Mouse (Mus musculus): ENCODE data around the gene Camkk2. TPM values are rescaled to one million over a fixed set of nuclear protein-coding genes. Genes with fewer than 3 reads are reported as not detected.
A peak's percentile ranks its signal among the peaks of the same experiment; 100 is the strongest.

The Camkk2 gene
- total RNA-seq, 2 experiments from 2014 or later: 104 to 109 TPM

DNA sequence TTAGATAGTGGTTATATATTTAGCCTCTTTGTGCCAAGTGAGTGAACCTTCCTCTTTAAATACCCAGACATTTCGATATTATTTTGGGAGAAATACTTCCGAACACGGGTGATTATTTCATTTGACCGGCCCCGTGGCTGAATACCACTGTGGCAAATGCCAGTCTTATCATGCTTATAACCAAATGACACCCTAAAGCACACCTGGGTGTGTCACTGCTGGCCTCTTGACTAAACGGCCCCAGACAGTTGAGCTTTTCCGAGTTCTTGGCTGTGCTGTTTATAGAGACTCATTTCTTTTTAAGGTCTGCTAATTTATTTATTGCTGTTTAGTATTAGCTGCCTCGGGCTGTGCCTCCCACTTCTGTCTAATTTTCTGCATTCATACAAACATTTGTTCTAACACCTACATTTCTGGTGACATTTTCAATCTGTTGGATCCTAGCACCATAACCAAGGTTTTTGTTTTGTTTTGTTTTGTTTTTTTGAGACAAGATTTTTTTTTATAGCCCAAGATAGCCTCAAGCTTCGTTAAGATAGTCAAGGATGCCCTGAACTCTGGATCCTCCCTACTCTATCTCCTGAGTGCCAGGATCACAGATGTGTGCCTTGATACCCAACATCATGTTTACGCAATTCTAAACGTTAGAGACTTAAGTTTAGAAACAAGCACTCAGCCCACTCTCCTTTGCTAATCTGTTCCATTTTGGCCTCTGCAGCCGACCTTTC, 78.9 kb downstream of the Camkk2 start:
- H3K27ac ChIP-seq: no peak overlapping the region
- no peak for TF ChIP-seq CTCF (conservative IDR thresholded peaks at IDR 0.05)
- DNase-seq (ENCODE audit: low spot score in 2 of 2): no peak
- no peak overlapping the region for H3K4me3 ChIP-seq

DNA sequence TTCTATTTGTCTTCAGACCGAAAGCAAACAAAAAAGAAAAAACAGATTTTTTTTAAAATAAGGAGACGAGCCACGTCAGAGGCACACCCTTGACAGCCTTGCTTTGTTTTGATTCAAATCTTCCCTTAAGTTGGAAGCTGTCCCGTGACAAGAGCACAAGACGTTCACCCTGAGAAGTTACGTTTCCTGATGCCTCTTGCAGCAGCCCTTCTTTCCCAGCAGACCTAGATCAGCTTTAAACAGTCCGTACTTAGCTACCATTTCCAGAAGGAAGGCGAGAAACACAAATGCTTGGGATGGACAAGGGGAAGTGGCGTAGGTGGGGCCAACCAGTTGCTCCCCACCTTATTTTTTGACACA, 80.5 kb downstream of the Camkk2 start:
- TF ChIP-seq CTCF (conservative IDR thresholded peaks at IDR 0.05): no peak
- no peak overlapping the region for H3K4me3 ChIP-seq

DNA sequence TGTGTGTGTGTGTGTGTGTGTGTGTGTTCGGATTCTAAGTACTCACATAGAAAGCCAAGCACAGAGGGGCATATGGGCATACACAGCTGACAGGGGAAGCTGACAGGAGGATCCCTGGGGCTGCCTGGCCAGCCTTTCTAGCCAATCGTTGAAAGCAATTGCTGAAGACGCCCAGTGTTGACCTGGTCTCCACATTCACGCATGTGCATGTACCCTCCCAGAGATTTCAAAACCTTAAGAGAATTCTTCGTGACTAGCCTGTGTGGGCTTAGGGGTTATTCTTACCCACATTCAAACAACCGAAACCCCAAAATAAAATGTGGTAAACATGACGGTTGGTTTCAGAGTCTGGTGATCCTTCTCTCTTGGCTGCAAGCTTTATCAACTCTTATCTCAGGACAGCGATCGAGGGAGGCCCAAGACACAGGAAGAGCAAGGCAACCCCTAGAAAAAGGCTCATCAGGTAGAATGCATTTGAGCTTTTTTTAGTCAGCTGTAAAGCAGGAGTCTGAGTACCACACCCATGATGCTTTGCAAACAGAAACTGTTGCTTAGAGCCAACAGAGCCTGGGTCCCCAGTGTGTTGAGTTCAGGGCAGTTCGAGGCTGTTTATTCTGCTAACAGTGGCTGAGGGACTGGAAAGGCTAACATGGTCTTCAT, 81.0 kb downstream of the Camkk2 start:
- Histone ChIP-seq H3K27ac (no peak overlapping the region), H3K4me3 (no peak overlapping the region)
- no peak for DNase-seq (ENCODE audit: low spot score in 2 of 2)
- no peak for TF ChIP-seq CTCF (conservative IDR thresholded peaks at IDR 0.05)

More for the DNA sequence above, 80.5 kb downstream of the Camkk2 start:
- H3K27ac ChIP-seq: no peak overlapping the region
- no peak for DNase-seq (ENCODE audit: low spot score in 2 of 2)

DNA sequence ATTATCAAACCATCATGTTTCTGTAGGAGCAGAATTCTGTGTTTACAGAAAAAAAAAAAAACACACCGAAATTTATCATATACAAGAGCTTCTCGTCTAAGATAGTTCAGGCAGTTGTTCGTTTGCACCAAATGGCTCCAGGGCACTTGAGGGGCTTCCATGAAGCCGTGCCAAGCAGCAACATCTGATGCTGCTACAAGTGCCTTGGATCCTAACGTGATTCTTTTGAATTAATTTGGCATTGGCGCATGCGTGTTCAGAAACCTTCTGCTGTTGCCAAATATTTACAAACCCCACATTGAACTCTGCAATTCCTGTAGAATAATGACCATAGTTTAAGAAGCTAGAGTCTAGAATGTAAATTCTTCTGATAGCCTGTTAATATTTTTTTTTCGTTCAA, 83.7 kb downstream of the Camkk2 start:
- H3K4me3 ChIP-seq: no peak overlapping the region
- TF ChIP-seq CTCF (conservative IDR thresholded peaks at IDR 0.05): no peak
- DNase-seq (ENCODE audit: low spot score in 2 of 2): no peak
- no peak overlapping the region for H3K27ac ChIP-seq

DNA sequence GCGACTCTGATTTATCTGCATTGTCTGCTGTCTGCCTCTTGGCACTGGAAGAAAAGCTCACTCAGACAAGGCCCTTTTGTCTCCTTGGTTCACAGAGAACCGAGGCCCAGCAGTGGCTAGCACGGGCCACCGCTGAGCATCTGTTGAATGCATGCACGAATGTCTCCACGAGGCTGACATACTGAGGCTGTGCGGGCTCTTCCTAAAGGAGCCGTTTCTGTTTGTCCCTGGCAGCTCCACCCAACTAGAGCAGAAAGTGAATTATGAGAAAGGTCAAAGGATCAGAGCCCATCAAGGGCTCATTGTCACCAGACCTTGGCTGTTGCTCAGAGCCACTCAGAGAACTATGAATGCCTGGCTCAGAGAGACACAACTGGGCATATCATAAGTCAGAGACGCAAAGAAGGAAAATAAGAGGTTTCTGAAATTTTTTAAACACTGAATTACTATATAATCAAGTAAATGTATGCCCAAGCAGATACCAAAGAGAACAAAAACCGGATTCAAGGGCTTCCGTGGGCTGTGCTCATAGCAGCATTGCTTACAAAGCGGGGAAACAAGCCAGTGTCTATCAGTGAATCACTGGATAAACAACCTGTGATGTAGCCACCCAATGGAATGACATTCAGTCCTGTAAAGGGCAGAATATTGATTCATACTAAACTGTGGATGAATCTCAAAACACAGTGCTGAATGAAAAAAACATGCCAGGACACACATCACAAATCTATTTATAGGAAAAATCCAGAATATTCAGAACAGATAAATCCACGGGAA, 85.6 kb downstream of the Camkk2 start:
- Histone ChIP-seq H3K27ac (peak overlapping the region; percentile 79), H3K4me3 (no peak overlapping the region)
- no peak for TF ChIP-seq CTCF (conservative IDR thresholded peaks at IDR 0.05)
- peak; percentile 19 to 49 for DNase-seq (ENCODE audit: low spot score in 2 of 2)

DNA sequence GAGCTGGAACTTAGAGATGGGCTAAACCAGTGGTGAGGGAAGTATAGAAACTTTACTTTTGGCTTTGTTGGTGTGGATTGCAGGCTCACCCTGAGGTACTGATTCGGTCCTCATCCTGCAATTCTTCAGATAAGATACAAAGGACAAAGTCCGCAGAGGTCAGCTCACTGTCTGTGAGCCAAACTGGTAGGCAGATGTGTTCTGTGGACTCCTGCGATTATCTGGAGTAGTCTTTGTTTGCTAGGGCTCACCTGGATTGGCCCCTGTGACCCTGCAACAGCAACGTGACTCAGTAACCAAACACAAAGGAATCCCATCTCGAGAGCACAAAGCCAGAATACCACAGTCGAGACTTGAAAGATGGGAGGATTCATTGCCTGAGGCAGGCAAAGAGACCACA, 88.7 kb downstream of the Camkk2 start:
- no peak for DNase-seq (ENCODE audit: low spot score in 2 of 2)
- Histone ChIP-seq H3K4me3 (no peak overlapping the region), H3K27ac (no peak overlapping the region)
- no peak for TF ChIP-seq CTCF (conservative IDR thresholded peaks at IDR 0.05)

DNA sequence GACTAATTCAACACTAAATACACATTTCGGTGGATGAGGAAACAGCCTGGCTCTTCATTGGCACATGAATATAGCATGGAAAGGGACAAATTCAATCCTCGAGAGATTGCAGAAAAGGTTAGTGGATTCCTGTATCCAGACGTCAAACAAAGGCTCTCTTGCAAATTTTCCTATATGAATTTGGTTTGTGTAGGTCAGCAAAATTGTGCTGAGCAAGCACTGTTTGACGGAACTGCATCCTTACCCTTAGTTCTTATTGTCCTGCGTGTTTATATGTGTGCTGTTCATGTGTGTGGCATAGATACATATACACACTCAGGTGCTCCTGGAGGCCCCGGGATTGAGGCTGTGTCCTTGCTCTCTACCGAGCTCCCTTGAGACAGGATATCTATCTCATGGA, 90.1 kb downstream of the Camkk2 start:
- DNase-seq (ENCODE audit: low spot score in 2 of 2): no peak
- Histone ChIP-seq H3K27ac (no peak overlapping the region), H3K4me3 (no peak overlapping the region)
- no peak for TF ChIP-seq CTCF (conservative IDR thresholded peaks at IDR 0.05)

DNA sequence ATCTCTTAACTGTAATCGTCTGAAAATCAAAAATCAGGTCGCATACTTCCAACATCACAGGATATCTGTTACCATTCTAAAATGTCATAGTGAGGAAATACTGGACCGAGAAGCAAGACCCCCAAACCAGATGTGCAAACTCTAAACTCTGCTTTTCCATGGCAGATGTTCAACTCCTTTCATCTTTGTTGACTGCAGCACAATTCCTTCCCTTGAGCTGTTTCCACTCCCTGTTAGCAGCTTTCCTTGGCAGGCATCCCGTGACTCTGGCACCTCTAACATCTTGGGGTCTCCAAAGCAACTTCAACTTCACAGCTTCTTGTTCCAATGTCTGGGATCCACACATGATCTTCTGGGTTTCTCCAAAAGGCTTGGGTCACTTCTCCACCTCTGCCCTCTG, 91.8 kb downstream of the Camkk2 start:
- no peak for DNase-seq (ENCODE audit: low spot score in 2 of 2)
- no peak for TF ChIP-seq CTCF (conservative IDR thresholded peaks at IDR 0.05)
- Histone ChIP-seq H3K4me3 (no peak overlapping the region), H3K27ac (no peak overlapping the region)

DNA sequence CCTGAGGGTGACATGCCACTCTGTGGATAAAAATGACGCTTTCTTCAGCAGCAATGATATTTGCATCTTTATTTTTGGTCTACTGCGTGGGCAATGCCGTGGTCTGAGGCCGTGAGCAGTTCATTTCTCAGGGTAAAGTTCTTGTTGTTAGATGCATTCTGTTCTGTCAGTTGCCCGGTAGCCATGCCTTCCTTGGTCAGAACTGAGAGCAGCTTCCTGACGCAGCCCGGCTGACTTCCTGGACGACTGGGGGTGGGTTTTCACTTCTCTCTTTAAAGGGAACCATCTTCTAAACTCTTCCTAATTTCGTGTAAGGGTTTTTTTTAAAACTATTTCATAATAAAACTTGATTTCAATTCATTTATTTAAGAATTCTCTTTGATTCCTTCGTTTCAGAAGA, 95.3 kb downstream of the Camkk2 start:
- no peak for DNase-seq (ENCODE audit: low spot score in 2 of 2)
- H3K4me3 ChIP-seq: no peak overlapping the region
- TF ChIP-seq CTCF (conservative IDR thresholded peaks at IDR 0.05): no peak
- peak overlapping the region; percentile 39; the same call in 1 of the 2 replicates for H3K27ac ChIP-seq

DNA sequence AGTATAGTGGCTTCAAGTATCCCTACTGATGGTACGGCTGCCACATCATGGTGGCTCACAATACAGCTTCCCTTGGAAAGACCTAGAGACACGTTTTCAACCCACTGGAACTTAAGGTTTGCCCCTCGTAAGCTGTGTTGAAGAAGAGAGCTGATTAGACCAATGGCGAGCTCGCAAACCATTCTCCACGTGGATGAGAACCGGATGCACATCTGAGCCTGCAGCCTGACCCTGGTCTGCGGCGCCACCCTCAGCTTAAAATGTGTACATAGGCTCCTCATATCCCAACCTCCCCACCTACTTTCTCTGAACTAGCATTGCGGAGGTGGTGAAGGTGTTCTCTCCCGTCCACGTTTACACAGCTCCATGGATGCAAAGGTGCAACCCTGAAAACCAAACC, 97.9 kb downstream of the Camkk2 start:
- no peak overlapping the region for H3K4me3 ChIP-seq
- no peak overlapping the region for H3K27ac ChIP-seq
- DNase-seq (ENCODE audit: low spot score in 2 of 2): no peak
- TF ChIP-seq CTCF (conservative IDR thresholded peaks at IDR 0.05): no peak; the same call in 1 of the 2 replicates

Small RNAs within 50 kb of the gene (microRNA-seq; reads per million reads assigned to microRNA genes)
- gene Mir8115: 0 to 0.92 reads per million in 2 experiments

Other genes with a start within 250 kb of the Camkk2 start
- 10 to 100 TPM; 36.0 to 38.4 TPM for gene Ift81, start 164.9 kb downstream of the Camkk2 start, total RNA-seq (2021)
- 1 to 10 TPM; 8.4 to 9.8 TPM for gene P2rx7, start 135.5 kb downstream of the Camkk2 start, total RNA-seq (2021)
- 10 to 100 TPM; 11.4 to 15.0 TPM for gene P2rx4, start 71.9 kb downstream of the Camkk2 start, total RNA-seq (2021)
- gene Anapc5, start 41.9 kb upstream of the Camkk2 start, total RNA-seq (2021): 100 to 1,000 TPM; 216 to 217 TPM
- gene Rnf34, start 70.6 kb upstream of the Camkk2 start, total RNA-seq (2021): 10 to 100 TPM; 53.7 to 54.1 TPM
- gene Kdm2b, start 210.4 kb upstream of the Camkk2 start, total RNA-seq (2021): 10 to 100 TPM; 35.0 to 36.7 TPM
- gene Orai1, start 235.7 kb upstream of the Camkk2 start, total RNA-seq (2021): 10 to 100 TPM; 11.0 to 13.5 TPM

Measured in layer of hippocampus, adult 2 months (tissue).